In genomic region chr16:5798188-5798587, GRCm38 (mm10) we compare ENCODE assay signal across 17 mouse cellular contexts.
DNase-seq lines count a peak whose midpoint lies in the region; ATAC-seq and TF ChIP-seq lines count a peak whose summit lies in the region.
"Had no signal": no experiment of that assay in that cellular context is flagged by ENCODE, and none has a peak within 500 bp of the region (broad histone marks: within the 10 kb centered on the region; RNA-seq: fewer than 3 reads in every experiment).

No protein-coding gene starts in this region.

- DNase-seq in forebrain, postnatal 0 days = no peak
- no peak for DNase-seq in forebrain, embryonic 10.5 days (ENCODE audit: extremely low spot score, low spot score)
- DNase-seq in brain, embryonic 14.5 days (ENCODE audit: low read depth) = peak; percentile 70
- peak; percentile 87 for DNase-seq in cerebellum, adult 9-11 months
- no peak for DNase-seq in left cerebral cortex, adult 11 months (ENCODE audit: low spot score)
- no peak for DNase-seq in left cerebral cortex, postnatal 25 days (ENCODE audit: low spot score in 2 of 2)
- no peak for DNase-seq in layer of hippocampus, adult 18-20 months (ENCODE audit: low spot score in 2 of 2)
- DNase-seq: embryo, embryonic 11 days; kidney, postnatal 10 days; liver; lung, adult 2 months; right cerebral cortex, postnatal 4 days had no signal

- no peak for ATAC-seq in forebrain, postnatal 0 days
- ATAC-seq in midbrain, embryonic 13.5 days = peak; percentile 89
- ATAC-seq: inflammation-experienced regulatory T-cells, adult 6 months had no signal

- TF ChIP-seq CTCF in forebrain, postnatal 0 days (IDR thresholded peaks at IDR 0.05; ENCODE audit: low read depth) = no peak
- no peak for TF ChIP-seq CTCF in brain, embryonic 14.5 days (IDR thresholded peaks at IDR 0.05; ENCODE audit: borderline replicate concordance, extremely low read depth, insufficient read depth, insufficient read length)

- no peaks in the 10 kb centered on the region for H3K36me3 ChIP-seq in forebrain, postnatal 0 days (ENCODE audit: insufficient read depth)
- H3K36me3 ChIP-seq in forebrain, embryonic 10.5 days (replicated peaks) = no peaks in the 10 kb centered on the region
- no peaks in the 10 kb centered on the region for H3K36me3 ChIP-seq in midbrain, embryonic 13.5 days
- H3K36me3 ChIP-seq: G1E; heart, embryonic 15.5 days had no signal

- WGBS in forebrain, postnatal 0 days = 28% methylated on average over 7 of the region's 7 CpGs
- WGBS in forebrain, embryonic 10.5 days = 64% methylated on average over 7 of the region's 7 CpGs
- WGBS in midbrain, embryonic 13.5 days = 30% methylated on average over 7 of the region's 7 CpGs

- no peak overlapping the region for H3K4me3 ChIP-seq in forebrain, postnatal 0 days (ENCODE audit: low read depth, low read length)
- H3K4me3 ChIP-seq in forebrain, embryonic 10.5 days = no peak overlapping the region
- no peak overlapping the region for H3K4me3 ChIP-seq in midbrain, embryonic 13.5 days (replicated peaks)
- H3K4me3 ChIP-seq: heart, embryonic 15.5 days; myocyte had no signal

- intact Hi-C loops in left cerebral cortex, postnatal 25 days (cut with DNase I) = no loop called here

- H3K9me3 ChIP-seq in forebrain, postnatal 0 days (ENCODE audit: low read length) = no peaks in the 10 kb centered on the region
- H3K9me3 ChIP-seq in forebrain, embryonic 10.5 days = no peaks in the 10 kb centered on the region
- no peaks in the 10 kb centered on the region for H3K9me3 ChIP-seq in midbrain, embryonic 13.5 days
- H3K9me3 ChIP-seq: heart, embryonic 15.5 days had no signal

- no peak overlapping the region for H3K4me2 ChIP-seq in forebrain, postnatal 0 days (ENCODE audit: low read depth)
- H3K4me2 ChIP-seq in midbrain, embryonic 13.5 days (replicated peaks) = no peak overlapping the region
- H3K4me2 ChIP-seq: heart, embryonic 15.5 days had no signal

- no peaks in the 10 kb centered on the region for H3K4me1 ChIP-seq in forebrain, postnatal 0 days (ENCODE audit: insufficient read depth)
- 0 out of 2 replicates have a peak, but pooled peaks cover 6% of the 10 kb centered on the region for H3K4me1 ChIP-seq in forebrain, embryonic 10.5 days
- H3K4me1 ChIP-seq in midbrain, embryonic 13.5 days (replicated peaks) = peaks cover 12% of the 10 kb centered on the region
- H3K4me1 ChIP-seq: heart, embryonic 15.5 days had no signal

- no peaks in the 10 kb centered on the region for H3K27me3 ChIP-seq in forebrain, postnatal 0 days (ENCODE audit: insufficient read depth, low read length)
- no peaks in the 10 kb centered on the region for H3K27me3 ChIP-seq in forebrain, embryonic 10.5 days (ENCODE audit: poor library complexity, severe bottlenecking)
- H3K27me3 ChIP-seq in midbrain, embryonic 13.5 days = no peaks in the 10 kb centered on the region
- H3K27me3 ChIP-seq: heart, embryonic 15.5 days had no signal

- TF ChIP-seq POLR2A in brain, embryonic 14.5 days (IDR thresholded peaks at IDR 0.05; ENCODE audit: borderline replicate concordance, extremely low read depth, insufficient read depth, insufficient read length, poor library complexity, severe bottlenecking) = no peak

- H3K27ac ChIP-seq in forebrain, postnatal 0 days (ENCODE audit: low read depth, low read length) = no peak overlapping the region
- no peak overlapping the region for H3K27ac ChIP-seq in forebrain, embryonic 10.5 days
- H3K27ac ChIP-seq in midbrain, embryonic 13.5 days = peak overlapping the region; percentile 57
- H3K27ac ChIP-seq: heart, embryonic 15.5 days had no signal

- 0 out of 2 replicates have a peak overlapping the region, but pooled peaks have one; percentile 3 for H3K9ac ChIP-seq in forebrain, postnatal 0 days
- H3K9ac ChIP-seq in midbrain, embryonic 13.5 days (replicated peaks) = no peak overlapping the region
- H3K9ac ChIP-seq: heart, embryonic 15.5 days had no signal

Comparison
In these comparisons a context has a peak if more than half of its experiments do, and no peak if none do; other contexts are left out.
1. DNase-seq: peak in brain, embryonic 14.5 days (single experiment) and cerebellum, adult 9-11 months (single experiment); none in forebrain, postnatal 0 days (single experiment), forebrain, embryonic 10.5 days (single experiment), left cerebral cortex, adult 11 months (single experiment), left cerebral cortex, postnatal 25 days (0 of 2) and layer of hippocampus, adult 18-20 months (0 of 2).